Mouse (Mus musculus): ENCODE data around the gene Inhbc. TPM values are rescaled to one million over a fixed set of nuclear protein-coding genes. Genes with fewer than 3 reads are reported as not detected.

Gene Inhbc
- polyA plus RNA-seq (2012; ENCODE audit: low replicate concordance) = not detected in 2 replicates

GRCm38 (mm10) chr10:127369834-127370820 is at the start of gene Inhbc:
TSS of gene Inhbc (minus strand) at chr10:127370431.

GRCm38 (mm10) chr10:127380251-127380691 is 10.0 kb upstream of the Inhbc start, which contains the start of gene R3hdm2:
TSS of gene R3hdm2 (plus strand) at chr10:127380327.

GRCm38 (mm10) chr10:127353909-127354895 is 16.0 kb downstream of the Inhbc start, which contains the start of gene Inhbe:
TSS of gene Inhbe (minus strand) at chr10:127354411.

GRCm38 (mm10) chr10:127341891-127342639 is 28.2 kb downstream of the Inhbc start, which contains the start of gene Gli1:
TSS of gene Gli1 (minus strand) at chr10:127341974.

GRCm38 (mm10) chr10:127321621-127322020 is 48.6 kb downstream of the Inhbc start, which contains the start of gene Arhgap9:
TSS of gene Arhgap9 (plus strand) at chr10:127321964.

GRCm38 (mm10) chr10:127311476-127312355 is 58.5 kb downstream of the Inhbc start, which contains the start of gene Mars:
TSS of gene Mars (minus strand) at chr10:127311786.

Other genes with a start within 250 kb of the Inhbc start
- gene Os9, start 249.3 kb downstream of the Inhbc start, polyA plus RNA-seq (2012; ENCODE audit: low replicate concordance) = 207 and 236 TPM in 2 replicates
- gene B4galnt1, start 205.2 kb downstream of the Inhbc start, polyA plus RNA-seq (2012; ENCODE audit: low replicate concordance) = 492 and 503 TPM in 2 replicates
- 0.30 and 0.75 TPM in 2 replicates for gene Slc26a10, start 189.8 kb downstream of the Inhbc start, polyA plus RNA-seq (2012; ENCODE audit: low replicate concordance)
- gene Arhgef25, start 180.3 kb downstream of the Inhbc start, polyA plus RNA-seq (2012; ENCODE audit: low replicate concordance) = 2.0 and 2.8 TPM in 2 replicates
- 78.7 and 214 TPM in 2 replicates for gene Dtx3, start 174.7 kb downstream of the Inhbc start, polyA plus RNA-seq (2012; ENCODE audit: low replicate concordance)
- gene Pip4k2c, start 158.8 kb downstream of the Inhbc start, polyA plus RNA-seq (2012; ENCODE audit: low replicate concordance) = 38.8 and 44.6 TPM in 2 replicates
- gene Kif5a, start 107.1 kb downstream of the Inhbc start, polyA plus RNA-seq (2012; ENCODE audit: low replicate concordance) = 0.61 and 0.80 TPM in 2 replicates
- 113 TPM in 2 replicates for gene Dctn2, start 104.1 kb downstream of the Inhbc start, polyA plus RNA-seq (2012; ENCODE audit: low replicate concordance)
- 232 and 753 TPM in 2 replicates for gene Mbd6, start 81.4 kb downstream of the Inhbc start, polyA plus RNA-seq (2012; ENCODE audit: low replicate concordance)
- gene Mars, start 58.6 kb downstream of the Inhbc start, polyA plus RNA-seq (2012; ENCODE audit: low replicate concordance) = 10.4 and 46.9 TPM in 2 replicates
- gene Arhgap9, start 48.5 kb downstream of the Inhbc start, polyA plus RNA-seq (2012; ENCODE audit: low replicate concordance) = 62.6 and 140 TPM in 2 replicates
- gene Gli1, start 28.5 kb downstream of the Inhbc start, polyA plus RNA-seq (2012; ENCODE audit: low replicate concordance) = 0.10 TPM in 2 replicates
- not detected in 2 replicates for gene Inhbe, start 16.0 kb downstream of the Inhbc start, polyA plus RNA-seq (2012; ENCODE audit: low replicate concordance)
- 148 and 183 TPM in 2 replicates for gene R3hdm2, start 9.9 kb upstream of the Inhbc start, polyA plus RNA-seq (2012; ENCODE audit: low replicate concordance)
- gene Stac3, start 131.3 kb upstream of the Inhbc start, polyA plus RNA-seq (2012; ENCODE audit: low replicate concordance) = 1.4 and 2.5 TPM in 2 replicates
- gene Ndufa4l2, start 144.5 kb upstream of the Inhbc start, polyA plus RNA-seq (2012; ENCODE audit: low replicate concordance) = 0.44 and 1.5 TPM in 2 replicates
- gene Shmt2, start 152.0 kb upstream of the Inhbc start, polyA plus RNA-seq (2012; ENCODE audit: low replicate concordance) = 94.2 and 147 TPM in 2 replicates
- gene Nxph4, start 164.1 kb upstream of the Inhbc start, polyA plus RNA-seq (2012; ENCODE audit: low replicate concordance) = 0.07 TPM in 1 of 2 replicates, not detected in the other